Mouse (Mus musculus): ENCODE measurements around the gene Olfr293. TPM values are rescaled to one million over a fixed set of nuclear protein-coding genes. Genes with fewer than 3 reads are reported as not detected.

Olfr293 gene
- not detected for polyA plus RNA-seq (2017; shearing (Covaris generic))

DNA sequence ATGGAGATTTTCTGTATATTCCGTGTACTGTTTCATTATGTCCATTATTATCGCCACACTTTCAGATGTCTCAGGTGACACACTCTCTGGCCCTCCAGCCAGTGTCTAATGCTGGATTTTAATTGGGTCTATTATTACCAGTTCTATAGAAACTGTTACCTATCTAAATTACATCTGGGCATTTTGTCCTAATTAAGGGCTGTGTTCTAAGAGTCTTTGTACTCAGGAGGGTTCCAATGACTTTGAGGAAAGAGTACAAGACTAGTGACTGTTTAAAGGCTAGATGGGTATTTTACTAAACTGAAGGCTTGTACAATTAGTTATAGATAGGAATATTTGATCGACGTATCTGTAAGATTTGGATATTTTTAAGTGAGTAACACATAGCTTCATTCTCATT is at the start of gene Olfr293:
Gene Olfr293, plus strand, starts transcription at position 301 of the 400 bp plus-strand sequence.
- no peak for ATAC-seq

DNA sequence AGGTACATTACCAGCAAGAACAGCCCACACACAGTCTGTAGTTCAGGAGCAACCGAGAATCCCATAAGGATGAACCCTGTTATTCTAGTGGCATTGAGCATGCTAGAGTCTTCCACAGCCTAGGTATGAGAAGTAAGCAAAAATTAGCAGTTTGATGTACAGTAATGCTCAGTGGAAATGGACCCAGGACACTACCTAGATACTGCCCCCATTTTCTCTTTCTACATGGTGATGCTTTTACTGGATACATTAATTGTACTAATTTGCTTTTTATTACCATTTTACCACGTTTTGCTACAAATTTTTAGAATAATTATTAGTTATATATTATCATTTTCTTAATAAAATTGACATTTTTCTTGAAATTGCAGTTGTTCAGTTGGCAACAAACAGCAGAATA is 32.3 kb upstream of the Olfr293 start, which contains the start of gene Olfr294:
Gene Olfr294, minus strand, starts transcription at position 101 of the 400 bp plus-strand sequence.
- no peak for ATAC-seq

DNA sequence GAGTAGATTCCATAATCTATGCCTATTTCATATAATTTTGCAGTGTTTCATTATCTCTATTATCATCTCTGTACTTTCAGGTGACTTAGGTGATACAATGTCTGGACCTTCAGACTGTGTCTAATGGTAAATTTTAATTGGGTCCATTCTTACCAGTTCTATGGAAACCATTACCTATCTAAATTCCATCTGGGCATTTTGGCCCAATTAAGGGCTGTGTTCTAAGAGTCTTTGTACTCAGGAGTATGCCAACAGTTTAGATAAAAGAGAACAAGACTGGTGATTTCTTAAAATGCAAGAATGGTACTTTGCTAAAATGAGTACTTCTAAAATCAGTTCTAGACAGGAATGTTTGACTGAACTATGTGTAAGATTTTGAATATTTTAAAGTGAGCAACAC is 39.2 kb downstream of the Olfr293 start, which contains the start of gene Olfr292:
Gene Olfr292, plus strand, starts transcription at position 301 of the 400 bp plus-strand sequence.
- ATAC-seq: no peak

Other genes with a start within 250 kb of the Olfr293 start
- gene Olfr301, start 245.2 kb upstream of the Olfr293 start, polyA plus RNA-seq (2017; shearing (Covaris generic)): not detected
- gene Olfr299, start 189.1 kb upstream of the Olfr293 start, polyA plus RNA-seq (2017; shearing (Covaris generic)): not detected
- not detected for gene Olfr298, start 156.6 kb upstream of the Olfr293 start, polyA plus RNA-seq (2017; shearing (Covaris generic))
- not detected for gene Olfr297, start 129.1 kb upstream of the Olfr293 start, polyA plus RNA-seq (2017; shearing (Covaris generic))
- not detected for gene Olfr295, start 65.2 kb upstream of the Olfr293 start, polyA plus RNA-seq (2017; shearing (Covaris generic))
- gene Olfr294, start 32.4 kb upstream of the Olfr293 start, polyA plus RNA-seq (2017; shearing (Covaris generic)): not detected
- not detected for gene Olfr292, start 39.3 kb downstream of the Olfr293 start, polyA plus RNA-seq (2017; shearing (Covaris generic))
- gene Folh1, start 126.9 kb downstream of the Olfr293 start, polyA plus RNA-seq (2017; shearing (Covaris generic)): not detected
- not detected for gene Vmn2r77, start 146.0 kb downstream of the Olfr293 start, polyA plus RNA-seq (2017; shearing (Covaris generic))

Measured in inflammation-experienced regulatory T-cells, adult 6 months (primary cell).